Mouse (Mus musculus) cerebellum, adult (tissue): ENCODE results near the gene Rpl36a-ps1.

ENCODE experiments used
- ATAC-seq: cut with Nextera tagmentation; 2 replicates; pipeline ENCODE4 v1.9.2; 2017; ENCODE audit warnings: mild to moderate bottlenecking, moderate library complexity, mixed read lengths; ENCODE audit not compliant: insufficient number of reproducible peaks, low FRiP score, low TSS enrichment

The Rpl36a-ps1 gene

GRCm38 (mm10) chr14:98956788-98957187, 37.3 kb downstream of the Rpl36a-ps1 start:
- no peak for ATAC-seq

GRCm38 (mm10) chr14:98952441-98952840, 41.7 kb downstream of the Rpl36a-ps1 start:
- no peak for ATAC-seq

- no peak for ATAC-seq
Measured at GRCm38 (mm10) chr14:98951626-98952290, 42.4 kb downstream of the Rpl36a-ps1 start.
